Mouse (Mus musculus) limb, embryonic 14.5 days (tissue): ENCODE measurements around the gene Slc9a2. TPM values are rescaled to one million over a fixed set of nuclear protein-coding genes. Genes with fewer than 3 reads are reported as not detected.

Source experiments
- ATAC-seq: fragments of 200-750 bp; cut with Nextera tagmentation; 2 replicates; pipeline ENCODE4 v1.8.0; 2017; ENCODE audit warnings: low read depth, moderate number of reproducible peaks, moderate TSS enrichment; ENCODE audit not compliant: low FRiP score
- DNase-seq: peaks from one replicate; pipeline ENCODE4 v3.0.0-alpha.2; 2015; ENCODE audit warnings: low spot score
- H3K27ac ChIP-seq: fragments of 300-500 bp; sonication (generic); replicated peaks from 2 replicates; pipeline ENCODE4 v1.5.1; 2014; ENCODE audit warnings: low read depth, mild to moderate bottlenecking, low read length, moderate library complexity, mixed read lengths
- H3K27me3 ChIP-seq: fragments of 300-500 bp; sonication (generic); 2 replicates; pipeline ENCODE4 v1.6.1; 2014; ENCODE audit warnings: low read length, mixed read lengths; ENCODE audit not compliant: control insufficient read depth, insufficient read depth
- H3K36me3 ChIP-seq: fragments of 300-500 bp; sonication (generic); 2 replicates; pipeline ENCODE4 v1.6.1; 2014; ENCODE audit warnings: mild to moderate bottlenecking, low read length, moderate library complexity, mixed read lengths; ENCODE audit not compliant: control insufficient read depth, insufficient read depth
- H3K4me1 ChIP-seq: fragments of 300-500 bp; sonication (generic); 2 replicates; pipeline ENCODE4 v1.6.1; 2014; ENCODE audit warnings: antibody characterized with exemption, low read length, mixed read lengths; ENCODE audit not compliant: control insufficient read depth, insufficient read depth
- H3K4me2 ChIP-seq: fragments of 300-500 bp; sonication (generic); replicated peaks from 2 replicates; pipeline ENCODE4 v1.6.1; 2014; ENCODE audit warnings: low read depth, mild to moderate bottlenecking, low read length, moderate library complexity; ENCODE audit not compliant: severe bottlenecking
- H3K4me3 ChIP-seq: fragments of 300-500 bp; sonication (generic); replicated peaks from 2 replicates; pipeline ENCODE4 v1.5.1; 2014; ENCODE audit warnings: low read length
- H3K9ac ChIP-seq: fragments of 300-500 bp; sonication (generic); 2 replicates; pipeline ENCODE4 v1.6.1; 2014; ENCODE audit warnings: mild to moderate bottlenecking, low read depth, low read length, moderate library complexity; ENCODE audit not compliant: severe bottlenecking
- H3K9me3 ChIP-seq: fragments of 300-500 bp; sonication (generic); 2 replicates; pipeline ENCODE4 v1.6.1; 2016; ENCODE audit warnings: low read length; ENCODE audit not compliant: control insufficient read depth
- POLR2A ChIP-seq: fragments of 200-500 bp; IDR thresholded peaks from 2 replicates; pipeline ENCODE4 v1.8.0; 2012; ENCODE audit warnings: inconsistent platforms, mild to moderate bottlenecking, moderate library complexity, borderline replicate concordance; ENCODE audit not compliant: insufficient read depth, insufficient read length; ENCODE audit errors: extremely low read depth
- WGBS: fragments of 180-500 bp; shearing (Covaris S2); extraction: QIAGEN DNeasy Blood & Tissue Kit; methylation state at CpG from one replicate; pipeline ENCODE4 v1.1.7; 2014; 5-methylcytosine and 5-hydroxymethylcytosine counted together
- polyA plus RNA-seq, 2 experiments: library from polyadenylated mRNA; depleted of rRNA in 1 of 2; stranded (reverse) in 1 of 2; unstranded in 1 of 2; fragments of >200 nt; fragmentation: Nextera tagmentation in 1 of 2; extraction: Ambion mirVana in 1 of 2; gene quantifications; 2 replicates each; pipeline versions ENCODE4 v1.2.1 to v1.2.3; 2012 to 2014

The Slc9a2 gene
- polyA plus RNA-seq, 2 experiments = 0.87 to 2.7 TPM

DNA sequence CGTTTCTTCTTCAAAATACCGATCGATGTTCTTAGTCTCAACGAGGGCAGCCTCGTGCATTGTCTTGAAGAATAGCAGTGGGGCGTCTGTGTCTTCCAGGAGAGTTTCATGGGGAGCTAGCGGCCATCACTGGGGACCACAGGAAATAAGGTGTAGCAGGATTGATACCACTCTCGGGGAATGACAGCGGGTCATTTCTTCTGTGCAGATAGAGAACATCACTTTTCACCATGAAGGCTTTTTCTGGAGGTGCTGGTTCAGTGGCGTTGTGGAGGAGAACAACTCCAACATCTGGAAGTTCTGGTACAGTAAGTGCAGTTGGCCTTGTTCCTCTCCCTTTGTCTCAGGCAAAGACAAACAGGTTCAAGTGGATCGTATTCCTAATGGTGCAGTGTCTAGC, 125.5 kb downstream of the Slc9a2 start:
- ATAC-seq = no peak
- no peak overlapping the region for H3K27ac ChIP-seq
- no peak overlapping the region for H3K4me3 ChIP-seq
- WGBS = 88% methylated on average over 11 of the region's 11 CpGs
- TF ChIP-seq POLR2A = no peak
- H3K4me2 ChIP-seq = no peak overlapping the region
- DNase-seq = no peak
- no peaks in the 10 kb centered on the region for H3K9me3 ChIP-seq
- H3K9ac ChIP-seq = no peak overlapping the region
- no peaks in the 10 kb centered on the region for H3K27me3 ChIP-seq
- no peaks in the 10 kb centered on the region for H3K4me1 ChIP-seq
- no peaks in the 10 kb centered on the region for H3K36me3 ChIP-seq

DNA sequence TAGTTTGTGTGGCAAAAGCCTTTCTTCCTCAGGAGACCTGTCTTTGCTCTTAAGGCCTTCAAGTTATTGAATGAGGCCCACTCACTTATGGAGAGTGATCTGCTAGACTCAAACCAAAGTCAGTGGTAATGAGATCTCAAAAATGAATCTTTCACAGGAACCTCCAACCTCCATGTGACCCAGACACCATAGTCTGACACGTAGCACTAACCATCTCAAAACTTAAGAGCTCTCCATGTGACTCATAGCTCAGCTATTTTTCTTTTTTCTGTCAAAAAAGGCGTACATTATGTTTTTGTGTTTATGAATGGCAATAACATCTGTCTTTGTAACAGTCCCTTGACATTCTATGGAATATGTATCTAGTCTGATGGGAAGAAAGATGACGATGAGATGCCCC, 128.3 kb downstream of the Slc9a2 start:
- Histone ChIP-seq H3K9me3 (no peaks in the 10 kb centered on the region), H3K36me3 (no peaks in the 10 kb centered on the region), H3K9ac (no peak overlapping the region), H3K4me1 (no peaks in the 10 kb centered on the region), H3K27me3 (no peaks in the 10 kb centered on the region), H3K27ac (no peak overlapping the region), H3K4me3 (no peak overlapping the region), H3K4me2 (no peak overlapping the region)
- 83% methylated on average over 3 of the region's 3 CpGs for WGBS
- TF ChIP-seq POLR2A = no peak
- no peak for ATAC-seq
- no peak for DNase-seq

DNA sequence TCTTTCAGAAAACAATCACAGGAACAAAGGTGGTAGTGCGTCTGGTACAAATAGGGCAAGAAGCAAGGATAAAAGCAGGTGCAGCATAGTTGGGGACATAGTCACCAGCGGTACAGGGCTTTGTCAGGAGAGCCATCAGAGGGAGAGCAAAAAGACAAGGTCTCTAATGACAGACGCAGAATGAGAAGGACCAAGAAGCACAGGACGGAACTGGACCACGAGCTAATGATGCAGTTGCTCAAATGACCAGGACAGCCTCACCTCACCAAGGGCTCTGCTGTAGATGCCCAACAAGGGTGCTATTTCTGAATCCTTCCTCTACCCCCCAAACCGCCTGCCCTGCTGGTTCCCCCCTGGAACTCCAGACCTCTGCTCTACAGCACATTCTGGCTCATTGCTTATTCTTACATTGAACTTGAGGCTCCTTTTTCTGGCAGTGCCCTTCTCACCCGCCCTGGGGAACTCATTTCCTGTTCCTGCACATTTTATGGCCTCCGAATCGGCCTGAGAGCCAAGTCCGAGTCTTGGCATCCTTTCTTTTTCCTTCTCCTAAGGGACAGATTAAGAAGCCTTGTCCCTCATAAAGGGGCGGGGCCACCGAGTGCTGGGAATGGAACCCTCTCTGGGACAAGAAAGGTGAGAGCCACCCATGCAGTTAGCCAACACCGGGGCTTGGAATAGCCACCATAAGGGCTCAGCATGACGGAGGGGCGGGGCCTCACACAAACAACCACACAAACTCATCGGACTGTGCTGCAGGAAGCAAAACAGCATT, 134.9 kb downstream of the Slc9a2 start:
- no peak overlapping the region for H3K9ac ChIP-seq
- ATAC-seq = peak; percentile 26
- H3K4me3 ChIP-seq = no peak overlapping the region
- 42% methylated on average over 16 of the region's 16 CpGs for WGBS
- DNase-seq = peak; percentile 49
- H3K27ac ChIP-seq = no peak overlapping the region
- H3K4me1 ChIP-seq = peaks cover 9% of the 10 kb centered on the region; the same call in 1 of the 2 replicates
- no peaks in the 10 kb centered on the region for H3K36me3 ChIP-seq
- TF ChIP-seq POLR2A = no peak
- no peaks in the 10 kb centered on the region for H3K27me3 ChIP-seq
- H3K4me2 ChIP-seq = peak overlapping the region; percentile 20
- H3K9me3 ChIP-seq = no peaks in the 10 kb centered on the region

Other genes with a start within 250 kb of the Slc9a2 start
- gene Il18r1, start 215.0 kb upstream of the Slc9a2 start, polyA plus RNA-seq (2012; rRNA removed) = 0.06 and 0.29 TPM in 2 replicates
- gene Il18r1, start 215.0 kb upstream of the Slc9a2 start, polyA plus RNA-seq (2014; fragmentation: Nextera tagmentation; extraction: Ambion mirVana) = 0.34 TPM in 1 of 2 replicates, not detected in the other
- 0.18 and 0.24 TPM in 2 replicates for gene Il18rap, start 165.2 kb upstream of the Slc9a2 start, polyA plus RNA-seq (2012; rRNA removed)
- 0.18 and 0.28 TPM in 2 replicates for gene Il18rap, start 165.2 kb upstream of the Slc9a2 start, polyA plus RNA-seq (2014; fragmentation: Nextera tagmentation; extraction: Ambion mirVana)
- gene Slc9a4, start 100.5 kb upstream of the Slc9a2 start, polyA plus RNA-seq (2012; rRNA removed) = 0.04 and 0.09 TPM in 2 replicates
- not detected in 2 replicates for gene Slc9a4, start 100.5 kb upstream of the Slc9a2 start, polyA plus RNA-seq (2014; fragmentation: Nextera tagmentation; extraction: Ambion mirVana)
- 2.1 and 3.0 TPM in 2 replicates for gene Mfsd9, start 110.1 kb downstream of the Slc9a2 start, polyA plus RNA-seq (2012; rRNA removed)
- 4.6 and 5.3 TPM in 2 replicates for gene Mfsd9, start 110.1 kb downstream of the Slc9a2 start, polyA plus RNA-seq (2014; fragmentation: Nextera tagmentation; extraction: Ambion mirVana)
- 3.4 and 3.7 TPM in 2 replicates for gene Tmem182, start 125.0 kb downstream of the Slc9a2 start, polyA plus RNA-seq (2012; rRNA removed)
- gene Tmem182, start 125.0 kb downstream of the Slc9a2 start, polyA plus RNA-seq (2014; fragmentation: Nextera tagmentation; extraction: Ambion mirVana) = 3.7 and 5.2 TPM in 2 replicates